Mouse (Mus musculus) fat pad, adult 2 months (tissue): ENCODE data around the gene Rnd2.
"Not testable (repeated sequence)": the region's sequence is repeated elsewhere in the genome, so short reads cannot be mapped to it uniquely, and the experiment has no call there.

Experiments
- DNase-seq: peaks from one replicate; pipeline ENCODE4 v3.0.0-alpha.2; 2011; ENCODE audit warnings: low read depth, low spot score; ENCODE audit errors: extremely low read depth

Gene Rnd2

GRCm38 (mm10) chr11:101464211-101465100, at the start of gene Rnd2:
Gene Rnd2 (plus strand): TSS chr11:101464999.
- no peak for DNase-seq

- no peak for DNase-seq
Measured at GRCm38 (mm10) chr11:101415306-101415705, 49.5 kb upstream of the Rnd2 start.

- no peak for DNase-seq
Measured at GRCm38 (mm10) chr11:101416433-101417100, 48.2 kb upstream of the Rnd2 start.

GRCm38 (mm10) chr11:101417101-101417855, 47.5 kb upstream of the Rnd2 start, which contains the start of gene Aarsd1:
Gene Aarsd1 (minus strand): TSS chr11:101417615.
- DNase-seq = no peak

- no peak for DNase-seq
Measured at GRCm38 (mm10) chr11:101418991-101419390, 45.8 kb upstream of the Rnd2 start.

GRCm38 (mm10) chr11:101419610-101420009, 45.2 kb upstream of the Rnd2 start:
- DNase-seq = no peak

GRCm38 (mm10) chr11:101420148-101420547, 44.7 kb upstream of the Rnd2 start:
- no peak for DNase-seq

GRCm38 (mm10) chr11:101424105-101424851, 40.5 kb upstream of the Rnd2 start, which contains the start of gene Gm27029:
Gene Gm27029 (minus strand): TSS chr11:101424796.
- DNase-seq = peak; percentile 45

GRCm38 (mm10) chr11:101424925-101425813, 39.6 kb upstream of the Rnd2 start, which contains the start of the genes Rundc1 and Ptges3l:
Gene Rundc1 (plus strand): TSS chr11:101425085.
Gene Ptges3l (minus strand): TSS chr11:101425333.
- DNase-seq = peak; percentile 50

GRCm38 (mm10) chr11:101426165-101426564, 38.6 kb upstream of the Rnd2 start:
- no peak for DNase-seq

- no peak for DNase-seq
Measured at GRCm38 (mm10) chr11:101431327-101431726, 33.5 kb upstream of the Rnd2 start.

- DNase-seq = no peak
Measured at GRCm38 (mm10) chr11:101433396-101433795, 31.4 kb upstream of the Rnd2 start.

GRCm38 (mm10) chr11:101435831-101436230, 29.0 kb upstream of the Rnd2 start:
- DNase-seq = no peak

GRCm38 (mm10) chr11:101436916-101437315, 27.9 kb upstream of the Rnd2 start:
- DNase-seq = no peak

- not testable (repeated sequence) for DNase-seq
Measured at GRCm38 (mm10) chr11:101438006-101438405, 26.8 kb upstream of the Rnd2 start.

GRCm38 (mm10) chr11:101441450-101442126, 23.2 kb upstream of the Rnd2 start:
- not testable (repeated sequence) for DNase-seq

GRCm38 (mm10) chr11:101442127-101442693, 22.6 kb upstream of the Rnd2 start, which contains the start of gene Rpl27:
Gene Rpl27 (plus strand): TSS chr11:101442298.
- DNase-seq = peak; percentile 96

- no peak for DNase-seq
Measured at GRCm38 (mm10) chr11:101442760-101443159, 22.0 kb upstream of the Rnd2 start.
